Mouse (Mus musculus): ENCODE data around the gene Mtrf1.
"Not testable (repeated sequence)": the region's sequence is repeated elsewhere in the genome, so short reads cannot be mapped to it uniquely, and the experiment has no call there.

DNA sequence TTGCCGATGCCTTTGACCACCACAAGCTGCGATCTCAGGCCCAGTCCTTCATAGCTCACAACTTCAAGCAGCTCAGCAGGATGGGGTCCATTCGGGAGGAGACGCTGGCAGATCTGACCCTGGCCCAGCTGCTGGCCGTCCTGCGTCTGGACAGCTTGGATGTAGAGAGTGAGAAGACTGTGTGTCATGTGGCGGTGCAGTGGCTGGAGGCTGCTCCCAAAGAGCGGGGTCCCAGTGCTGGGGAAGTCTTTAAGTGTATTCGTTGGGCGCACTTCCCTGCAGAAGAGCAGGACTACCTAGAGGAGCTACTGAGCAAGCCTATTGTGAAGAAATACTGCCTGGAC lies 55.0 kb downstream of the Mtrf1 start:
- not testable (repeated sequence) for TF ChIP-seq CTCF (IDR thresholded peaks at IDR 0.05; ENCODE audit: control insufficient read depth, insufficient read depth, insufficient read length); MAX (IDR thresholded peaks at IDR 0.05); USF1 (IDR thresholded peaks at IDR 0.05; ENCODE audit: low read depth)
